Mouse (Mus musculus) intestine, embryonic 15.5 days (tissue): ENCODE results near the gene Cacna1d. TPM values are rescaled to one million over a fixed set of nuclear protein-coding genes. Genes with fewer than 3 reads are reported as not detected.

Experiments
- ATAC-seq: fragments of 200-750 bp; cut with Nextera tagmentation; 2 replicates; pipeline ENCODE4 v1.8.0; 2017; ENCODE audit warnings: moderate TSS enrichment, moderate library complexity
- H3K27ac ChIP-seq: fragments of 300-500 bp; sonication (generic); 2 replicates; pipeline ENCODE4 v1.5.1; 2015; ENCODE audit warnings: mild to moderate bottlenecking, inconsistent platforms
- H3K27me3 ChIP-seq: fragments of 300-500 bp; sonication (generic); replicated peaks from 2 replicates; pipeline ENCODE4 v1.6.1; 2015; ENCODE audit warnings: inconsistent platforms
- H3K36me3 ChIP-seq: fragments of 300-500 bp; sonication (generic); 2 replicates; pipeline ENCODE4 v1.6.1; 2015; ENCODE audit warnings: inconsistent platforms
- H3K4me1 ChIP-seq: fragments of 300-500 bp; sonication (generic); replicated peaks from 2 replicates; pipeline ENCODE4 v1.6.1; 2015; ENCODE audit warnings: inconsistent platforms
- H3K4me2 ChIP-seq: fragments of 300-500 bp; sonication (generic); replicated peaks from 2 replicates; pipeline ENCODE4 v1.6.1; 2015; ENCODE audit warnings: mild to moderate bottlenecking, inconsistent platforms
- H3K4me3 ChIP-seq: fragments of 300-500 bp; sonication (generic); replicated peaks from 2 replicates; pipeline ENCODE4 v1.5.1; 2015; ENCODE audit warnings: inconsistent platforms
- H3K9ac ChIP-seq: fragments of 300-500 bp; sonication (generic); 2 replicates; pipeline ENCODE4 v1.6.1; 2015; ENCODE audit warnings: inconsistent platforms
- H3K9me3 ChIP-seq: fragments of 300-500 bp; sonication (generic); 2 replicates; pipeline ENCODE4 v1.6.1; 2016; ENCODE audit warnings: inconsistent platforms
- WGBS: fragments of 180-500 bp; shearing (Covaris S2); methylation state at CpG from one replicate; pipeline ENCODE4 v1.1.7; 2015; 5-methylcytosine and 5-hydroxymethylcytosine counted together
- polyA plus RNA-seq: library from polyadenylated mRNA; unstranded; fragments of >200 nt; fragmentation: Nextera tagmentation; extraction: Ambion mirVana; gene quantifications from 2 replicates; pipeline ENCODE4 v1.2.1, GENCODE M21; 2015

Gene Cacna1d
- polyA plus RNA-seq, 1 experiment from 2014 or later: 3.5 TPM

DNA sequence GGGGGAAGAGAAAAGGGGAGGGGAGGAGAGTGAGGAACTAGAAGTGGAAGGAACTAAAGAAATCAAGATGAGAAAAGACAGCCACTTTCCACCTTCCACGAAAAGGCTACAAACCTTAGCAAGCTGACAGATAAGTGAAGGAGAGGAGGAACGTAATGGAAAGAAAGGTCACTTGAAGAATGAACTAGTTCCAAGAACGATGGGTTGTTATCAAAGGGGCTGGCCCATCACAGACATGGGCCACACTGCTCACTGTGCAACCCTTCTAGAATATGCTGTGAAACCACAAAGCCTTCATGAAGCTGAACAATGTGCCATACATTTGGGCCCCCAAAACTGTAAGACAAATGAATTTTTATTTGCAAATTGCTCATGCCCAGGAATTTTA, 248.4 kb downstream of the Cacna1d start:
- H3K9me3 ChIP-seq: no peaks in the 10 kb centered on the region
- no peak overlapping the region for H3K9ac ChIP-seq
- no peak for ATAC-seq
- no peaks in the 10 kb centered on the region for H3K4me1 ChIP-seq
- H3K27ac ChIP-seq: no peak overlapping the region
- H3K4me2 ChIP-seq: no peak overlapping the region
- H3K36me3 ChIP-seq: no peaks in the 10 kb centered on the region
- H3K4me3 ChIP-seq: no peak overlapping the region
- 77% methylated on average over 3 of the region's 3 CpGs for WGBS
- H3K27me3 ChIP-seq: no peaks in the 10 kb centered on the region

DNA sequence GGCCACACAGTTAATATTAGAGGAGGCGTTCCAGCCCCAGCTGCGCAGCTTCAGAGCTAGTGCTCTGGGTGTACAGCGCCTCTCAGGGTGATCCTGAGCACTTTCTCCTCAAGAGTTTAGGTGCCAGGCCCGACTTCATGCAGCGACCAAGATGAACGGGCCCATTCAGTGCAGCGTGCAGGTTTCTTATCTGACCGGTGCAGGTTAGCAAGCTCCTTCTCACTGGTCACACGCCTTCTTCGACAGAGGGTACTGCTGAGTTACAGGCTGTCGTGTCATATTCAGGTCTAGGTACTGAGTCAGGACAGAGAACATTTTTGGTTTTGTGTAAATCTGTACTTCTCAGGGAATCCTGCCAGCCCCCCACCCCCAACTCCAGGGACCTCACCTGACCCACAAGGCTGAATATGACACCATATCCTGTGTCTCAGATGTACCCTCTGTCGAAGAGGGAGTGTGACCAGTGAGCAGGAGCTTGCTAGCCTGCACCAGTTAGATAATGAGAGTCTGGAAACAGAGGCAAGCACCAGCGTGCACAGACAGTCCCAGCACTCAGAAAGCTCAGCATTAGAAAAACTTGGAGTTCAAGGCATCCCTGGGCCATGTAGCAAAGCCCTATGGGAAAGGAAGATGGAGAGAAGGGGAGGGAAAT, 249.0 kb downstream of the Cacna1d start:
- no peak; the same call in 1 of the 2 replicates for ATAC-seq
- H3K36me3 ChIP-seq: no peaks in the 10 kb centered on the region

DNA sequence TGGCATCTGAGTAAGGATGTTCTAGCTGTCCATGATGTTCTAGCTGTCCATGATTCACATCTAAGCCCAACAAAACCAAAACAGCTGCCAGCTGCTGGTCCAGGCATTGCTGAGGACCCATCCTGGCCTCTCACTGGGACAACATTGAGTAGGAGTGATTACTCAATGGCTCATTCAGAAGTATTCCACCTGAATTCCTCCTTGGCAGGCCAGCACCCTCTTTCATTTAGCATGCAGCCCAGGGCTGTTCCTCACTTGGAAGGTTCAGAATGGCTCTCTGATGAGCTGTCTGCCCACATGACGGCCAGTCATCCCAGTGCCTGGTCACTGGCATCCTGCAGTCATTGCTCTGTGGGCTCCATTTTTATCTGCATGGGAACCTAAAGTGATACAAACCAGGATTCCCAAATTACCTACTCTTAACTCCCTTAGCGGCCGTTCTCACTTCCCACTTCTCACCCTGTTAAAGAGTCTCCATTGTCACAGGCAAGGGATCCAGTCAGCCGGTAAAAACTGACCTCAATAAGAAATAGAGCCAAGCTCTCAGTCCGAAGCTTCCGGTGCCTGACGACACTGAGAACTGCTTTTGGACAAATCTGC, 250.2 kb downstream of the Cacna1d start:
- Histone ChIP-seq H3K27ac (no peak overlapping the region), H3K4me2 (no peak overlapping the region), H3K4me3 (no peak overlapping the region), H3K9me3 (no peaks in the 10 kb centered on the region), H3K36me3 (no peaks in the 10 kb centered on the region), H3K27me3 (no peaks in the 10 kb centered on the region), H3K9ac (no peak overlapping the region), H3K4me1 (no peaks in the 10 kb centered on the region)
- 84% methylated on average over 7 of the region's 7 CpGs for WGBS
- no peak for ATAC-seq

More for the DNA sequence above, 249.0 kb downstream of the Cacna1d start:
- H3K9me3 ChIP-seq: no peaks in the 10 kb centered on the region
- no peak overlapping the region for H3K4me3 ChIP-seq
- no peak overlapping the region for H3K27ac ChIP-seq
- no peak overlapping the region for H3K4me2 ChIP-seq
- WGBS: 86% methylated on average over 13 of the region's 13 CpGs
- H3K9ac ChIP-seq: no peak overlapping the region
- H3K27me3 ChIP-seq: no peaks in the 10 kb centered on the region
- no peaks in the 10 kb centered on the region for H3K4me1 ChIP-seq

DNA sequence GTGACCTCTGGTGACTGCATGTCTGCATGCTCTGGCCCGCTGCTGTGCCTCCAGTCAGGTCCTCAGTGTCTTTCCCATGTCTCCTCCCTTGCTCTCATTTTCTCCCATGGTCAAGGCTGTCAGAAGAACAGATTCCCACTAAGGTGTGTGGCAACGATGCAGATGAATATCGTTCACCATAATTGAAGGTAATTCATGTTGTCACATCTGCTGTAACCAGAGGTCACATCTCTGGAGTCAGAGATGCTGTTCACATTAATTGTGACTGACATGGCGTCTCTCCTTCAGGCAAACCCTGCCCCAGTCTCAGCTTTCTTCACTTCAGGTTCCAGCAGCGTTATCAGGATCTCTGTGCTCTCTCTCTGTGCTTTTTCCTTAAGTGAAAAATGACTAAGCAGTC, 252.4 kb downstream of the Cacna1d start:
- ATAC-seq: no peak
- no peak overlapping the region for H3K4me2 ChIP-seq
- WGBS: 91% methylated on average over 5 of the region's 5 CpGs
- no peaks in the 10 kb centered on the region for H3K4me1 ChIP-seq
- no peaks in the 10 kb centered on the region for H3K27me3 ChIP-seq
- H3K9ac ChIP-seq: no peak overlapping the region
- H3K27ac ChIP-seq: no peak overlapping the region
- no peaks in the 10 kb centered on the region for H3K36me3 ChIP-seq
- no peaks in the 10 kb centered on the region for H3K9me3 ChIP-seq
- no peak overlapping the region for H3K4me3 ChIP-seq

DNA sequence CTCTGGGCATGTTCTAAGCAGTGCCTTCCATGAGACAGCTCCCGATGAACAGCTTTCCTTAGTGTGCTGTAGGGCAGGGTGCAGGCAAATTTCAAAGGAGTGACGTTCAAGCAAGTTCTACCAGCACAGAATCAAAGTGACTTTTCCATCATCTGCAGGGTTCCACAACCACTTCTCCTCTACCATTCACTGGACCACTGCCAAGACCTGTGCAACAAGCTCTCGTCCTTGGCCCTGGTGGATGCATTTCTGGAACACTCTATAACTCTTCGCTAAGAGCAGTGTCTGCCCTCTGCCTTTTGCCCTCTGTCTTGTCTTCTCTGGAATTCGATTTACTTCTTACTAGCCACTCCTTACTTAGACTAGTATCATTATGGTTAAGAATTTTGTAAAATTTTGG, 266.1 kb downstream of the Cacna1d start:
- 76% methylated on average over 5 of the region's 5 CpGs for WGBS
- no peak for ATAC-seq

DNA sequence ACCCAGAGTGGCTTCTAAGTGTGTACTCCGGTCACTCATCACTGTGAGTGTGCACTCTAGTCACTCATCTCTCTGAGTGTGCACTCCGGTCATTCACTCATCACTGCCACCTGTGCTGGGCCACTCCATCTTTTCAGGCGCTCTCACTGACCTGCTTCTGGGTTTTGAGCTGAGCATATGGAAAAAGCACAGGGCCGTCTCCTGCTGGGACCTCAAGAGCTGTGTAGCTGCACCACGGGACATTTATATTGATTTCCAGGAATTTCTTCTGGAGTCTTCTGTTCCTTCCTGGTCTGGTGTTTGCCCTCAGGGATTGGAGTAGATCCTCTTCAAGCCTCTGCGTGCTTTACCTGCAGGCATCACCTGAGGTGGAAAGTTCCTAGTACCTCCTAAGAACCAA, 269.2 kb downstream of the Cacna1d start:
- Histone ChIP-seq H3K36me3 (no peaks in the 10 kb centered on the region), H3K4me2 (no peak overlapping the region)
- WGBS: 95% methylated on average over 6 of the region's 6 CpGs

More for the DNA sequence above, 266.1 kb downstream of the Cacna1d start:
- Histone ChIP-seq H3K27me3 (no peaks in the 10 kb centered on the region), H3K27ac (no peak overlapping the region), H3K4me2 (no peak overlapping the region), H3K4me1 (no peaks in the 10 kb centered on the region), H3K9me3 (no peaks in the 10 kb centered on the region), H3K4me3 (no peak overlapping the region), H3K9ac (no peak overlapping the region), H3K36me3 (no peaks in the 10 kb centered on the region)

DNA sequence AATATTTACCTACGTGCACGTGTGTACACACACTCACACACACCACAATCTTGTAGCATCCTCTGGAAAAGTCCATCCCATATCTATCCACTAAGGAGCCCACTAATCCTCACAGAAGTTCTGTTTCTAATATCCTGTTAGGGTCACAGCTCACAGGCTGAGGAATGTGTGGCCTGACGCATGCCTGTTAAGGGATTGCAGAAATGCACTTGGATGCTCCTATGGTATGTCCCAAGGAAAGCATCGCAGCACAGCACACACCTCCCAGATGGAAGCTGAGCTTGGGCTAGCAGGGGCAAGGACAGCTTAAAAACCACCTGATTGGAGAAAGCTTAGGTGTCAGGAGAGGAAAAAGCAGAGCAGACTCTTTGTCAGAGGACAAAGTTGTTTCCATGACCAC, 271.4 kb downstream of the Cacna1d start:
- no peaks in the 10 kb centered on the region for H3K36me3 ChIP-seq
- H3K4me3 ChIP-seq: no peak overlapping the region
- no peak overlapping the region for H3K4me2 ChIP-seq
- H3K27ac ChIP-seq: no peak overlapping the region
- ATAC-seq: no peak
- no peaks in the 10 kb centered on the region for H3K27me3 ChIP-seq
- WGBS: 74% methylated on average over 4 of the region's 4 CpGs
- no peaks in the 10 kb centered on the region for H3K9me3 ChIP-seq
- H3K9ac ChIP-seq: no peak overlapping the region
- no peaks in the 10 kb centered on the region for H3K4me1 ChIP-seq

More for the DNA sequence above, 269.2 kb downstream of the Cacna1d start:
- Histone ChIP-seq H3K27me3 (no peaks in the 10 kb centered on the region), H3K4me3 (no peak overlapping the region), H3K9ac (no peak overlapping the region), H3K27ac (no peak overlapping the region), H3K4me1 (no peaks in the 10 kb centered on the region), H3K9me3 (no peaks in the 10 kb centered on the region)
- no peak for ATAC-seq

DNA sequence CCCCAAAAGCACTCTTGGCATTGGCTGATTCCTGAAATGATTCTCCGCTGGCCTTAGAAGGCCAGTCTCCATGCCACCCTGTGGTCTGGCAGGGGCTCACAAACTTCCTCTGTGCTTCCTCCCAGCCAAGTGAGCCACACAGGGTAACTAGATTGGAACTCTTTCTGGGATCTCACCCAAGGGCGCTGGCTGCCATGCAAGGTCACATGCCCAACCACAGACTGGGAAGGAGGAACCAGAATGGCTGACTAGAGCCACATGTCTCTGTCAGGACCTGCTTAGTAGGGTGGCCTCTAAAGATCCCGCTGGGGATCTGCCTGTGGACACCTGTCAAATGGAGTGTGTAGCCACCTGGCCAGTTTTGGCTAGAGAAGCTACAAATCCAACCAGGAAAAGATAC, 273.1 kb downstream of the Cacna1d start:
- 95% methylated on average over 3 of the region's 3 CpGs for WGBS
- Histone ChIP-seq H3K27ac (no peak overlapping the region), H3K27me3 (no peaks in the 10 kb centered on the region), H3K4me2 (no peak overlapping the region), H3K36me3 (no peaks in the 10 kb centered on the region), H3K4me1 (no peaks in the 10 kb centered on the region), H3K4me3 (no peak overlapping the region), H3K9ac (no peak overlapping the region), H3K9me3 (no peaks in the 10 kb centered on the region)
- no peak for ATAC-seq

DNA sequence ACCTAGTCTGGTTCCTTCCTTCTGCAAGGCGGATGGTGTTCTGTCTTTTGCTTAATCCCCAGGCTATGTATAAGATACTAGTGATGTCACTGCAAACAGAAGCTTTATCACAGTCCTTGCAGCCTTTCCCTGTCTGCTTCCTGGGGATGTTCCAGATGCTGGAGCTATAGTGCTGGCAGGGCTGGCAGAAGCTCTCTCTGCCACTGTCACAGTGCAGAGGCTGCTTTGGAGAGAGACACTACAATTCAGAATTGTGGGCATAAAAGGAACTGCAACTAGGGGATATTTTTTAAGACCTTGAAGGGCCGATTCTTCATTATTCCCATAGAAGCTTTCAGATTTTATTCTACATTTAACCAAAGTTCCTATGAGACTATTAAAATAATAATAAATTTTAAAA, 274.1 kb downstream of the Cacna1d start:
- Histone ChIP-seq H3K4me3 (no peak overlapping the region), H3K4me2 (no peak overlapping the region), H3K9me3 (no peaks in the 10 kb centered on the region), H3K9ac (no peak overlapping the region), H3K27me3 (no peaks in the 10 kb centered on the region), H3K36me3 (no peaks in the 10 kb centered on the region), H3K27ac (no peak overlapping the region), H3K4me1 (no peaks in the 10 kb centered on the region)
- 76% methylated on average over 2 of the region's 2 CpGs for WGBS
- no peak for ATAC-seq

DNA sequence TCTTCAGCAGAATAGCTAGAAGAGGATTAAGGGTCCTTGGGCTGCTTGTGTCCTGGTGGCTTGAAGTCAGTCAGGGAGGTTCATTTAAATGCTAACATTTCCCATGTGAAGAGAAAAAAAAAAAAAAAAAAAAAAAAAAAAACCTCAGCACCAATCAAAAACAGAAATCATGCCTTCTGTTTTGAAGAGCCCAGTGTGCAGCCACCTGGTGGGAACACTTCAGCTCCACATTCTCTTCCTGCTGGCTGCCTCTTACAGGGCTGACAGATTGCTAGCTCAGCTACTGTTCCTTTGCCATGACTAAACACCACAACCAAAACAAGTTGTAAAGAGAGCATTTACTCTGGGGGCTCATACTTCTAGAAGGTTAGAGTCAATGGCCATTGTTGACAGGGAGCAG, 283.1 kb downstream of the Cacna1d start:
- Histone ChIP-seq H3K9ac (no peak overlapping the region), H3K4me1 (no peaks in the 10 kb centered on the region), H3K4me3 (no peak overlapping the region), H3K27ac (no peak overlapping the region), H3K36me3 (no peaks in the 10 kb centered on the region), H3K27me3 (no peaks in the 10 kb centered on the region), H3K9me3 (no peaks in the 10 kb centered on the region), H3K4me2 (no peak overlapping the region)
- no peak for ATAC-seq

DNA sequence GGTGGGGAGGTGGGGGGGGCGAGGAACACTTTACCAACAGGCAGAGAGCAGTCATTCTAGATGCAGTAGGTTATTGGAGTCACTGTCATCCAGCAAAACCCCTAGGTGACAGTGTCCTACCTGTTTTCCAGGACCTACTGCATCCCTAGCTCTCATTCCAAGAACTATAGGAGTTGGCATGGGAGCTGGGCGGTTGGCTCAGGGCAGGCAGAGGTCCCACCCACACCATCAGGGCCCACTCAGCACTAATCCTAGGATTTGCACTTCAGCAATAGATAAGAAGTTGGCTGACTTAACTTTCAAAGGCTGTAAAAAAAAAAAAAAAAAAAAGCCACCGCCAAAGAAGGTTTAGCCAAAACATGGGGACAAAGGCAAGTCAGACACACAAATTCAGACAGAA, 285.4 kb downstream of the Cacna1d start:
- 40% methylated on average over 3 of the region's 3 CpGs for WGBS
- Histone ChIP-seq H3K27me3 (no peaks in the 10 kb centered on the region), H3K9me3 (no peaks in the 10 kb centered on the region), H3K27ac (no peak overlapping the region), H3K4me1 (no peaks in the 10 kb centered on the region), H3K4me3 (no peak overlapping the region), H3K36me3 (no peaks in the 10 kb centered on the region), H3K4me2 (no peak overlapping the region), H3K9ac (no peak overlapping the region)
- no peak for ATAC-seq

DNA sequence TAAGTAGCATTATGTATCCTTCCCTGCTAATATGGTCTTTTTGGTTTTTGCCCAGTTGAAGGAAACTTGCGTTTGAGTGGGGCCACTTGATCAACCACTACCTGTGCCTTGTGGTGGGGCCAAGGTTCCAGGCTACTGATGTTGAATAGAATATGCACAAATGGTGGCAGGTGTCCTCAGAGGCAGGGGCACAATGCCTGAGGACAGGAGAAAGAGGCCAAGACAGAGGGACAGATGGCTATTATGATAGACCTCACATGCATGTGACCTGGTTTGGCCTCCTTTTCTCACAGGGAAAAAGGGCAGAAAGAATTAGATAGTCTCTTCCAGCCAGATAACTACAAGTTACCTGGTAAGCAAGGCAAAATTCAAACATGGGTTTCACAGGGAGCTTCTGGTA, 286.7 kb downstream of the Cacna1d start:
- no peak for ATAC-seq
- WGBS: 93% methylated on average over 1 of the region's 1 CpGs
- Histone ChIP-seq H3K4me2 (no peak overlapping the region), H3K9ac (no peak overlapping the region), H3K36me3 (no peaks in the 10 kb centered on the region), H3K4me1 (no peaks in the 10 kb centered on the region), H3K9me3 (no peaks in the 10 kb centered on the region), H3K4me3 (no peak overlapping the region), H3K27ac (no peak overlapping the region), H3K27me3 (no peaks in the 10 kb centered on the region)

DNA sequence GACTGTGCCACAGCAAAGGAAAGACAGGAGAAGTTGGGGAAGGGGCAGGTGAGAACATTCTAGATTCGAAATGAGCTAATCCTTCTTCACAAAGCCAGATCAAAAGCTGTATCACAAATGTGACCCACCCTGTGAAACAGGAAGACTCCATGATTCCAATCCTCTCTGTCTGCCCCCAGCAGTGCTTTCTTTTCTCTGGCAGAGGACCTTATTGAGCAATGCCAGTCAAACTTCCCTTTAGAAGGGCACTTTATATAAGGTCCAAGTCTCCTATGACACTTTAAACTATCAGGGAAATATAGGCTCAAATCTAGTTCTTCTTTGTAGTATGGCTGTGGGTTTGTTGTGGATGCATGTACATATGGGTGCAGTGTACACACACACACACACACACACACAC, 290.9 kb downstream of the Cacna1d start:
- Histone ChIP-seq H3K4me2 (no peak overlapping the region), H3K9me3 (no peaks in the 10 kb centered on the region), H3K27ac (no peak overlapping the region), H3K36me3 (no peaks in the 10 kb centered on the region), H3K4me3 (no peak overlapping the region), H3K4me1 (no peaks in the 10 kb centered on the region), H3K9ac (no peak overlapping the region), H3K27me3 (no peaks in the 10 kb centered on the region)
- 74% methylated on average over 1 of the region's 1 CpGs for WGBS
- ATAC-seq: no peak
